Mouse (Mus musculus): ENCODE data around the gene Gbx2.

DNA sequence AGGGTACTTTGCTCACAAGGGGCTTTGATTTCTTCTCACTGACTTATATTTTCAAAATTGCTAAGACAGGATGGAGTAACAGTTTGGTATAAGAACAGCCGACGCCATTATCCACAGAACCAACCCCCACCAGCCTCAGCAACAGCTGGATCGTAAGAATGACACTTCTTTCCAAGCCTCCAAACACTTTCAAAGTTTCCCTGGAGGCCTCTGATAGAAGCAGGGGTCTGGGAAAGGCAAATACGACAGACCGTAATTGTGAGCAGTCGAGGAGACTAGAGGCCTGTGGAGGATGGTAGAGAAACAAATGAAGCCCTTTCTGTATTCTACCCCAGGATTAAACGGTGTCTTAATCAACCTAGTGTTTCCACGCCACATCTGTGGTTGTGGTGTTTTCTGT lies 40.9 kb upstream of the Gbx2 start:
- TF ChIP-seq EP300 (IDR thresholded peaks at IDR 0.05; ENCODE audit: low read depth) (no peak), CTCF (IDR thresholded peaks at IDR 0.05; ENCODE audit: low read depth) (no peak)
